Mouse (Mus musculus): ENCODE data around the gene Tfb2m. TPM values are rescaled to one million over a fixed set of nuclear protein-coding genes. Genes with fewer than 3 reads are reported as not detected.

Gene Tfb2m
- total RNA-seq, 2 experiments from 2014 or later, result 22.3 to 27.0 TPM

DNA sequence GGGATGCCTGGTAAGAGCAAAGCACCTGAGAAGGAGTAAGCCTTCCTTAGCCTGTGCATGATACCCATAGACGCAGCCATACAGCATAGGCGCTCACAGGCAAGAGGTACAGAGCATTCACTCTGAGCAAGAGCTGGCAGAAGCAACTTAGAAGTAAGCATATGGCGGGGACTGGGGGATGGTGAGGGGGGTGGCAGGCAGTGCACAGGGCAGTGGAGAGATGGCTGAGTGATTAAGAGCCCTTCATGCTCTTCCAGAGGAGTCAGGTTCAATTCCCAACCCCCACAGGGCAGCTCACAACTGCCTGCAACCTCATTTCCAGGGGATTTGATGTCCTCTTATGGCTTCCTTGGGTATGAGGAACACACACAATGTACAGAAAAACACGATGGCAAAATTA lies 17.1 kb upstream of the Tfb2m start:
- no peak for DNase-seq (ENCODE audit: low spot score in 2 of 2)
- intact Hi-C loops (cut with DNase I), result no loop called here

DNA sequence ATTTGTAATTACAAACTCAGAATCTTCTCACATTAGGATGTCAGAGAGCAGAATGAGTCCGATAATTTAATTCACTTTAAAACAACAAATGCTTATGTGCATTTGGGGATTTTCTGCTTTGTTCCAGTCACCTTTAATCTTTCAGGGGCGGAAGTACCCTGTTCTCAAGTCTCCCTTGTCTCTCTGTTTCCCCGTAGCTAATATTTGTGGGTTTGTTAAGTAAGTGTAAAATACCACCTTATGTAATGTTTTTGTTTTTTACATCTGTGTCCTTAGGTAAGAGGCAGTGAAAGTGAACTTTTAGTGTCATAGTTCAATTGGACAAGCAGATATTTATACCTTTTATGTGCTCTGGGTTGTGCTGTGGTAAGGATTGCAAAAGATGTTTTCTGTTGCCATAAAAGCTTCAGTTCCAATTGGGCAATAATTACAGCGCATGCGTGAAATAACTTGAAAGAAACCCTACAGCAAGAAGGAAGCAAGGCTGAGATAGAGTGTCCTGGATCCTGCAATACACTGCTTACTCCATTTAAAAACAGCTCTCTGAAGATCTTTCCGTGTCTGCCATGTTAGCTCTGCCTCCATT lies 14.9 kb upstream of the Tfb2m start:
- intact Hi-C loops (cut with DNase I), result no loop called here
- DNase-seq (ENCODE audit: low spot score in 2 of 2), result no peak

DNA sequence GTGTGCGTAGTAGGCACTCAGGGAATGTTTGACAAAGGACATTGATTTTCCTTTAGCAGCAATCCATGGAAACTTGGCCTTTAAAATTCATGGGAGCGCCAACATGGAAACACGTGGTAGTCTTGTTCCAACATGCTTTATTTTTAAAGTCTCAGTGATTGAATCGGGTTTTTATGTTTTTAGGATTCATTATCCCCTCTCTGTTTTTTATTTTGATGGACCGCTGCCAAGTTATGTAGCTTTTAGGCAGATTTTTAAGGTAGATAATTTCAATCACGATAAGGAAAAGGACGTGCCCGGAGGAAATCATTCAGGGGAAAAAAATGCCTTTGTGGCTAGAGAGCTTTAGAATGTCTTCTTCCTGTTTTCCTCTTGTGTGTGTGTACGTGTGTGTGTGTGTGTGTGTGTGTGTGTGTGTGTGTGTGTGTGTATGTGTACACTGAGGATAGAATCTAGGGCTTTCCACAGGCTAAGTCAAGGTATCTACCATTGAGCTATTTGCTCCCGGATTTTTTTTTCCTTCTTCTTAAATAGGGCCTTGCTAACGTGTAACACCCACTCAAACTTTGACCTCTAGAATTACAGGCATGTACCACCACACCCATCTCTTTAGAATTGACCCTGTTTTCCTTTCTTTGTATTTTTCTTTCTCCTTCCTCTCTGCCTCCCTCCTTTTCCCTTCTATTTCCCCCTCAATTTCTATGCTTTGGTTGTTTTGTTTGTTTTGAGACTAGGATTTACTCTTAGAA lies 13.6 kb upstream of the Tfb2m start:
- intact Hi-C loops (cut with DNase I), result no loop called here
- no peak for DNase-seq (ENCODE audit: low spot score in 2 of 2)

DNA sequence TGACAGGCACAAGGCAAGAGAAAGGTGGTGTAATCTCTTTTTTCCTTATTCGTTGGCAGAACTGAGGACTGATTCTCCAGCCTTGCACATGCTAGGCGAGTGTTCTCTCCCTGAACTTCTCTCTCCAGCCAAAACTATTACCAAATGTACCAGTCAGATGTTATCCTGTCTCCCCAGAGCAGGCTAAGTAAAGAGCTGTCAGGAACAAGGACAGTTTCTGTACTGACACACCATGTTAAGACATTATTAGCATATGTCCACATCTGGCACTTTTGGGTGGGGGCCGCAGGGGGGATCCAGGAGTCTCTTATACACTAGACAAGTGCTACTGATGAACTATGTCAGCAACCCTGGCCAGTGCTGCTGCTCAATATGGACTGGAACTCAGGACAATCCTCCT lies 10.9 kb upstream of the Tfb2m start:
- intact Hi-C loops (cut with DNase I), result no loop called here
- DNase-seq (ENCODE audit: low spot score in 2 of 2), result no peak

DNA sequence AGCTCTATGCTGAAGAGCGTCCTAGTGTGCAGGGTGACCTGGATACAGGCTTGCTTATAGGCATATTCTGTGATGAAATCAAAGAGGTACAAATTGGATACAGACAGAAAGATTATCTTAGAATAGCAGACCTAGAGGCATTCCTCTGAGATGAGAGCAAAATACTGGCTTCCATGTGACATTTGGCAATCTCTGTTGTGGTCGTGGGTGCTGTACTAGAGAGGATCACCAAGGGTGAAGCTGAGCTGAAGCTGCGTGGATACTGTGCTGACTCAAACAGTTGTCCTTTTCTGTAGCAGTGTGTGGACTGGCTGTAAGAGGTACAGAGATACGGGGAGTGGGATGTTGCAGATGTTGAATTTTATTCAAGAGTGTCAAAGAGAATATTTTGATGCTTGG lies 7.9 kb upstream of the Tfb2m start:
- no peak for DNase-seq (ENCODE audit: low spot score in 2 of 2)
- intact Hi-C loops (cut with DNase I), result no loop called here

DNA sequence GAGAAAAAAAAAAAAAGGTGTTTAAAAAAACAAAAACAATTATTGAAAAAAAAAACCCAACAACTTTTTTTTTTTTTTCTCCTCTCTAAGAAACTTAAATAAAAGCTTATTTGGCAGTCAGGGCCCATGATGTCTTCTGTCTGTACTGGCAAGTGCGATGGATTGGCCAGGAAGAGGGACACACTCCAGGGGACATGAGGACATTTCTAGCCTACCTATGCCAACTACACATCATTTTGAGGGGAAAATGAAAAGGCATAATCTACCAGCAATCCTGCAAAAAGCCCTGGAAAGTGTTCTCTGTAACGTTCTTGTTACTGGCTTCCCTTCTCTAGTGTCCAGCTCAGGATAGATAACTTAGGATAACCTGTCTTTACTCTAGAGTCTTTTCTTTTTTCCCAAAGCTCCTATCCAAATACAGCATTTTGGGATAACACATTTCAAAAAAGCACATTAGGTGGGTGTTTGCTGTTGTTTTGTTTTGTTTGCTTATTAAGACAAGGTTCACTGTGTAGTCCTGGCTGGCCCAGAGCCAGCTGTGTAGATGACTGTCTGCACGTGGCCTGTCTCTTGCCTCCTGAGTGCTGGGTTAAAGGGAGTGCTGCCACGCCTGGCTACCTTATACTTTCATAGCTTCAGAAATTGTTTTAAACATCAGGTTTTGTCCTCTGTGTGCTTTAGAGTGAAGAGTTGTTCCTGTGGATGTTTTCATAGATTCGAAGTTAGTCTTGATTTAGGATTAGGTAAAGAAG lies 7.3 kb upstream of the Tfb2m start:
- DNase-seq (ENCODE audit: low spot score in 2 of 2), result no peak
- intact Hi-C loops (cut with DNase I), result no loop called here

DNA sequence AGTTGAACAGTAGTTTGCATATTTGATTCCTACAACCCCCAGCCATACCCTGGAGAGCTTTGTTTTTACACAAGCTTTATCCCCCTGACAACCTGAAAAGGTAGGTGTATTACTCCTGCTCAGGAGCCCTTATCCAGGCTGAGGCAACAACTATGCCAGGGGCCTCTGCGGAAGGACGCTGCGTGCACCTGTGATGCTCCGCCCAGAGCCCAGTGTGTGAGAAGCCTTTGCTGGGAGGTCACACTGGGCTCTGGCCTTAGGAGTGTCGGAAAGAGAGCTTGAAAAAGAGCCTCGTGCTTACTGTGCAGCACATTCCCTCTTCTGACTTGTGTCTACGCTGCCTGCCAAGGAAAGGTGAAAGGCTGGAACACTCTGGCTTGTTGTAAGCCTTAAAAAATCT lies 6.7 kb upstream of the Tfb2m start:
- intact Hi-C loops (cut with DNase I), result no loop called here
- DNase-seq (ENCODE audit: low spot score in 2 of 2), result no peak

DNA sequence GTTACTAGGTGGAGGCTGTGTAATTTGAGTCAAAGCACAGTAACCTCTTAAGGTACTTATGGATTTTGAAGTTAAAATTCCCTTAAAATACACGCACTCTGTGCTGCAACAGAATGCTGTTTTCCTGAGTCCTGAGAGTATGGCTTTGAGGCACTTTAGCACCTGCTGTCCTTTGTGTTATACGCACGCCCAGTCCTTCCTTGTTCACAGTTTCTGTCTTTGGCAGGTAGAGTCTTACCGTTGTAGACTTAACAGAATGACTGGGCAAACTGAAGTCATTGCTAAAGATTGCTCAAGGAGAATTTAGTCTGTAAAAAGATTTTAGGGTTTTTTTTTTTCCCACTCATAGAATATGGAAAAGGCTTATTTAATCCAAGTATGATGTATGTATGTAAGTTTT lies 5.9 kb upstream of the Tfb2m start:
- no peak for DNase-seq (ENCODE audit: low spot score in 2 of 2)
- intact Hi-C loops (cut with DNase I), result no loop called here

DNA sequence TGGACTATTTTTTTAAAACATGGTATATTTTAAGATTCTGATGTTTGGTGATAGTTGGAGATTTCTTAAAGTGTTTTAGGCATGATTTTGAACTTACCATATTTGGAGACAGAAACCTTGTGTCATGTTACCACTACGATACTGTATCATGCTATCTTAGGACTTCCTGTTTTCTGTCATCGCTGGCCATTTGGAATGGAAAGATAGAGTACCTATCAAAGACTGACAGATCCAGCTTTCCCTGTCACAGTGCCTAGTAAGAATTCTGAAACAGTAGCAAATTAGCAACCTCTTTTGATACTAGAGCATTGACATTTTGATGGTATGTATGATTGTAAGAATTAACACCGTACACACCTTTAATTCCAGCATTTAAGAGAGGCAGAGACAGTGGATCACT lies 5.3 kb upstream of the Tfb2m start:
- no peak for DNase-seq (ENCODE audit: low spot score in 2 of 2)
- intact Hi-C loops (cut with DNase I), result no loop called here

DNA sequence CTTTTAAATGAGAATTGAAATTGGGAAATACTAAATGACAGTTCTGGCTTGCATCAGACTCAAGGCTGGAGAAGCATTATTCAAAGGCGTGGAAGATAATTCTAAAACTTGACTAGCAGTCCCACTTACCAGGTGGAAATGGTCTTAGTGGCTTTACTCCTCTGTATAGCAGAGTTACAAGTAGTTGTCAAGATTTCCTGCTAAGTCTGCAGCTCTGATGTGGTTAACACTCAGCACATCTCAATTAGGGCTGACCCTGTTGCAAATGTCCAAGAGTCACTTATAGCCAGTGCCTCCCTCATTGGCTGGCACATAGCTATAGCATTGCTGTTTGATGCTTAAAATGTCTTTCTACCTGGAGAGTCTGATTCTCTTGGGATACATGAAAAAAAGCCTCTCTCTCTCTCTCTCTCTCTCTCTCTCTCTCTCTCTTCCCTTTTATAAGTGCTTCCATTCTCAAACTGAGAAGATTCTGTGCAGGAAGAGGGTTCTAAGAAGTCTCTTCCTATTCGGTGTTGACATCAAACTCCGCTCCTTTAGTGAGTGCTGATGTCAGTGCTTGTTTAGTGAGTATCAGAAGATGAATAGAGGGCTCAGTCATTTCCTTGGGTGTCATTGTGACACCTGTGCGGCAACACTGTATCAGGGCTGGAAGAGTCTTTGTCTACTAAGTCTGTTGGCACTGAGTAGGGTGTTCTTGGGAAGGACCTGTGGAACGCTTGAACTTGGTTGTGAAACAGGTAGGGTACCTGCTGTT lies 3.1 kb upstream of the Tfb2m start:
- intact Hi-C loops (cut with DNase I), result loop anchor here (5.0 kb wide), 1 partner anchor 43 kb away; no protein-coding TSS in a partner anchor
- DNase-seq (ENCODE audit: low spot score in 2 of 2), result no peak

DNA sequence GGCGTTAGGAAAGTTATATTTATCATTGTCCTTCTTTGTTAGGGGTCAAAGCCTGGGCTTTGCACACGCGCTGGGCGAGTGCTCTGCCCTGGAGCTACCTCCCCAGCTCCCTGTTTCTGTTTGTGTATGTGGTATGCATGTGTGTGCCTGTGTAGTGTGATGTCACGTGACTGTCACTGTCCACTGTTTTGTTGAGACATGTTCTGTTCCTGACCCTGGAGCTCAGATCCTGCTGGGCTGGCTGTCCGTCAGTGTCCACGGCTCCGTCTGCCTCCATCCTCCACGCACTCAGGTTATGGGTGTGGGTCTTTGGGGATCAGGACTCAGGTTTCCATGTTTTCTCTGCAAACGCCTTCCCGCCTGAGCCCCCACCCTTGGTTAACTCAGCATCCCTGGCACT lies 2.2 kb upstream of the Tfb2m start:
- intact Hi-C loops (cut with DNase I), result loop anchor here (5.0 kb wide), 1 partner anchor 44 kb away; no protein-coding TSS in a partner anchor
- DNase-seq (ENCODE audit: low spot score in 2 of 2), result no peak

DNA sequence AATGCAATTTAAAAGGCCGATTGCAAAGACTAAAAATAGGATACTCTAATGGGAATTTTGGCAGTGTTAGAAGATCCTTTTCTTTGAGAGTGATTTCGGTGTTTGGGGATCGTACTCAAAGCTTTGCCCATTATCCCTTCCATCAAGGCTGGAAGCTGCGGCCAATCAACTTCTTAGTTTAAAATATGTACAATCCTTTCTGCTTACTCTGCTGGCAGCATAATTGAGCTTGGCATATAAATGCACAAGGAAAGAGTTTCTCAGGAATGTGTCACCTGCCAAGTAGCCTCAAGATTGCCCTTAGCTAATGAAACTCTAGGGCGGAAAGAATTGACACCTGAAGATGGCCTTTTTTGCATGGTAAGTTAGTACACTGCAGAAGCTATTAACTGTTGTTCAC lies 1.1 kb upstream of the Tfb2m start:
- DNase-seq (ENCODE audit: low spot score in 2 of 2), result no peak
- intact Hi-C loops (cut with DNase I), result loop anchor here (5.0 kb wide), 1 partner anchor 45 kb away; no protein-coding TSS in a partner anchor

DNA sequence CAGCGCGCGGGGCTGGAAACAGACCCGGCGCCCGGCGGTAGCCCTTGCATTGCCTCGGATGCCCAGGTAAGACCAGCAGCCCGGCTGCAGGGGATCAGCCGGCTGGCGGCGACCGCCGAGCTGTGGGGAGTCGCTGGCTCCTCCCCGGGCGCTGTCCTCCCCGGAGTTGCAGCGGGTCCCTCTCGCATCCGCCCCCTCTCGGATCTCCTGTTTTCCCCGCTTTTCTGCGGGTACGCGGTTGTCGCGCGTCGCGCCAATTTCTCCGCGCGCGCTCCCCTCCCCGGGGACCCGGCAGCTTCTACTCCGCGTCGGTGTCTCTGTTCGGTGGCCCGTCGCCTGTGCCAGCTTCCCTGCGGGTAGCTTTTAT lies 467 bp upstream of the Tfb2m start:
- DNase-seq (ENCODE audit: low spot score in 2 of 2), result peak; percentile 33 to 63
- intact Hi-C loops (cut with DNase I), result loop anchor here (5.0 kb wide), 1 partner anchor 46 kb away; no protein-coding TSS in a partner anchor

DNA sequence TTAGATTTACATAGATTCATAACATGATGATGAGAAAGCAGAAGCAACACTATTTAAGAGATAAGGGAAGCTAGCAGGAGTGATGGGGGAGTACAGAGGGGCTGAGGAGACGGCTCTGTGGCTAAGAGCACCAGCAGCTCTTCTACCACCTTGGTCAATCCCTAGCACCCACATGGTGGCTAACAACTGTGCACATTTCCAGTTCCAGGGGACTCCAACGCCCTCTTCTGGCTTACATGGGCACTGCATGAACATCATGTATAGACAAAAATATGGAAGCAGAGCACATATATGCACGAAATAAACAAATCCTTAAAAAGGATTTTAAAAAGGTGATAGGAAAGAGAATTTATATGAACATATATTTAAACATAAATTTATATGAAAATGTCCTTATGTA lies 4.6 kb downstream of the Tfb2m start:
- intact Hi-C loops (cut with DNase I), result no loop called here
- no peak for DNase-seq (ENCODE audit: low spot score in 2 of 2)

DNA sequence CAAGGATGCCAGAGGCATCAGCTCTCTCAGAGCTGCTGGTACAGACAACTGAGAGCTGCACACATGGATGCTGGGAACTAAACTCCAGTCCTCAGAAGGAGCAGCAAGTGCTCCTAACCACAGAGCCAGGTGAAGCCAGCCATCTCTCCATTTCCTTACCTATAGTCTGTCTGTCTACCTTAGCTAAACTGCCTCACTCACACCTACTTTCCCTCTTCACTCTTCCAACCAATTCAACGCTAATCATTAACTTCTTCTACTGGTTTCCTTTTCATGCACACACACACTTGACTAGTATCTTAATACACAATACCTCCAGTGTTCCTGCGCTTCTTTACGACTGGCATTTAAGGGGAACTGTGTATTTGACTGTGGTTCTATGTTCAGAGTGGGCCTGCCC lies 6.2 kb downstream of the Tfb2m start:
- DNase-seq (ENCODE audit: low spot score in 2 of 2), result no peak
- intact Hi-C loops (cut with DNase I), result loop anchor here (10.0 kb wide), 1 partner anchor 235 kb away; no protein-coding TSS in a partner anchor

DNA sequence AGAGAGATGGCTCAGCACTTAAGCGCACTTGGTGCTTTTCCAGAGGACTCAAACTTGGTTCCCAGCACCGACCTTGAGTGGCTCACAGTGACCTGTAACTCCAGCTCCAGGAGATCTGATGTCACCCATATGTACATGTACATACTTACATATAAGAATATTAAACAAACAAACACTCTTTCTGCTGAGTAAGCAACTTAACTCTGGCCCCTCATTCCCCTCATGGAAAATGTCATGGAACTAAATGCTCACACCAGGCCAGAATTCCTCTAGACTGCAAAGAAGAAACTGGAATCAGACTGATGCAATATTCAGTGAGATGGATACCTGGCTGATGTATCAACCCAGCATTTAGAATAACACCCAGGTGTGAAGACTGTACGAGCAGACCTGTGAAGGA lies 7.0 kb downstream of the Tfb2m start:
- intact Hi-C loops (cut with DNase I), result loop anchor here (10.0 kb wide), 1 partner anchor 236 kb away; no protein-coding TSS in a partner anchor
- DNase-seq (ENCODE audit: low spot score in 2 of 2), result no peak

DNA sequence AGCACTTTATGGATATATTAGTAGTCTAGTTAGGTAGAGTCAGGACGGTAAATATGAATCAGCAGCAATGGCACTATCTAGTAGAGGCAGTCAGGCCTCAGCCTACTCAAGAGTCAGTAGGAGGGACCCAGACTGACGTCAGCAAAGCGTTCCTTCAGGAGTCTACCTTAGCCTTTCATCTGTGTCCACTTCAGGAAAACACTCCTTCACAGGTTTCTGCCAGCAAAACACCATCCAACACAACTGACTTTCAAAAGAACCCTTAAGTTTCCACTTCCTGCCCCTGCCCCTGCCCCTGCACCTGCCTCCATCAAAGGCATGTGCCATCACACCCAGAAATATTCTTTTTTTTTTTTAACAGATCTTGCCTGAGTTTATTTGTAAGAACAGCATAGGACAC lies 26.2 kb downstream of the Tfb2m start:
- intact Hi-C loops (cut with DNase I), result loop anchor here (5.0 kb wide), 1 partner anchor 217 kb away; no protein-coding TSS in a partner anchor
- DNase-seq (ENCODE audit: low spot score in 2 of 2), result no peak

DNA sequence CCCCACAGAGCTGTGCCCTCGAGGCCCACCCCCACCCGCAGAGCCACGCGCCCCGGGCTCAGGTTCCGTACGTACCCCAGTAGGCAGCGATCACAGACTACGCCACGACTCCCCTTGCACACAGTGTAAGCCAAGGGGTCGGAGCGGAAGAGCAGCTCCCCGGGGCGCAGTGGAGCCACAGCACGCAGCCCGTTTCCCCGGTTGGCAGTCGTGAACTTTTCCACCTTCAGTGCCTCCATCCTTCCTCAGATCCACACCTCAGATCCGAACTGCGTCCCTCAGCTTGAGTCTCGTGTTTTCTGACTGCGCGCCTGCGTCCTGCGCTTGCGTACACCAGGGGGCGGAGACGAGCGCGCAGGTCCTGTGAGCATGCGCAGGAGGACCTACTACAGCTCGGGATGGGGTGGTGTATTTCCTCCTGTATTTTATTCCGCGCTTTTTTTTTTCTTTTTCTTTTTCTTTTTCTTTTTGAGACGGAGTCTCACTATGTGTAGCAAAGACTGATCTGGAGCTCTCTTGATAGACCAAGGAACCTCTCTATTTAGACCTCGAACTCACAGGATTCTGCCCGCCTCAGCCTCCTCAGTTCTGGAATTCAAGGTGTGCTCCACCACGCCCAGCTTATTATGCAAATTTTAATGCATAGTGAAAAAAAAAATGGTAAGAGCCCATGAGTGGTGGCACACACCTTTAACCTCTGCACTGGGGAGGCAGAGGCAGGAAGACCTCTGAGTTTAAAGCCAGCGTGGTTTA lies 28.2 kb downstream of the Tfb2m start, which contains the start of gene Smyd3:
Gene Smyd3 (minus strand): TSS at position 329 of the 753 bp plus-strand sequence.
- DNase-seq (ENCODE audit: low spot score in 2 of 2), result peak; percentile 75 to 86
- intact Hi-C loops (cut with DNase I), result loop anchor here (5.0 kb wide), 1 partner anchor 219 kb away; no protein-coding TSS in a partner anchor

All from left cerebral cortex, postnatal 14 days (tissue).